Mouse (Mus musculus) MEL (cell line): ENCODE data around the gene Zfp655. TPM values are rescaled to one million over a fixed set of nuclear protein-coding genes. Genes with fewer than 3 reads are reported as not detected.
"Not testable (repeated sequence)": the region's sequence is repeated elsewhere in the genome, so short reads cannot be mapped to it uniquely, and the experiment has no call there.

Experiments
- DNase-seq: peaks from one replicate; pipeline ENCODE4 v3.0.0; 2011; ENCODE audit warnings: low read depth, low spot score
- H3K27ac ChIP-seq: 2 replicates; pipeline ENCODE4 v1.5.1; 2012; ENCODE audit warnings: low read depth, mild to moderate bottlenecking, control low read depth, low read length, moderate library complexity; ENCODE audit not compliant: control insufficient read depth
- H3K27me3 ChIP-seq, 2 experiments: fragments of 150-350 bp in 1 of 2; sonication (generic) in 1 of 2; 2 replicates each; pipeline ENCODE4 v1.6.1; 2012; ENCODE audit warnings: low read length in 2 of 2, mild to moderate bottlenecking in 2 of 2, improper control_type of control experiment in 1 of 2, moderate library complexity in 1 of 2; ENCODE audit not compliant: insufficient read depth in 2 of 2, control insufficient read depth in 1 of 2
- H3K36me3 ChIP-seq, 2 experiments: 2 replicates each; pipeline ENCODE4 v1.6.1; 2012 to 2014; ENCODE audit warnings: low read length in 2 of 2, improper control_type of control experiment in 1 of 2, inconsistent platforms in 1 of 2, mild to moderate bottlenecking in 1 of 2; ENCODE audit not compliant: insufficient read depth in 2 of 2, control insufficient read depth in 1 of 2
- H3K4me1 ChIP-seq, 2 experiments: fragments of 150-350 bp in 1 of 2; sonication (generic) in 1 of 2; 2 replicates each; pipeline ENCODE4 v1.6.1; 2012; ENCODE audit warnings: low read length in 2 of 2, improper control_type of control experiment in 1 of 2, mild to moderate bottlenecking in 1 of 2; ENCODE audit not compliant: insufficient read depth in 2 of 2, control insufficient read depth in 1 of 2
- H3K4me3 ChIP-seq, 2 experiments: fragments of 150-350 bp in 1 of 2; sonication (generic) in 1 of 2; 2 replicates each; pipeline ENCODE4 v1.5.1; 2012; ENCODE audit warnings: low read depth in 2 of 2, low read length in 2 of 2, mild to moderate bottlenecking in 2 of 2, moderate library complexity in 2 of 2, control low read depth in 1 of 2, improper control_type of control experiment in 1 of 2; ENCODE audit not compliant: control insufficient read depth in 1 of 2, insufficient read depth in 1 of 2
- H3K79me2 ChIP-seq: 2 replicates; pipeline ENCODE4 v1.6.1; 2012; ENCODE audit warnings: mild to moderate bottlenecking, low read length, moderate library complexity; ENCODE audit not compliant: control insufficient read depth, poor library complexity, insufficient read depth
- H3K9ac ChIP-seq: 2 replicates; pipeline ENCODE4 v1.6.1; 2012; ENCODE audit warnings: low read depth, mild to moderate bottlenecking, control low read depth, low read length, moderate library complexity; ENCODE audit not compliant: control insufficient read depth, poor library complexity, severe bottlenecking
- H3K9me3 ChIP-seq: fragments of 150-350 bp; sonication (generic); replicated peaks from 2 replicates; pipeline ENCODE4 v1.6.1; 2012; ENCODE audit warnings: mild to moderate bottlenecking, low read length, improper control_type of control experiment, moderate library complexity; ENCODE audit not compliant: insufficient read depth
- CHD1 ChIP-seq: IDR thresholded peaks from 2 replicates; pipeline ENCODE4 v1.6.1; 2012; ENCODE audit warnings: low read depth, mild to moderate bottlenecking, inconsistent platforms, low read length, improper control_type of control experiment
- CTCF ChIP-seq, 3 experiments: IDR thresholded peaks in 2 of 3; conservative IDR thresholded peaks in 1 of 3; 2 replicates each; pipeline ENCODE4 v1.5.1; 2011 to 2012; ENCODE audit warnings: low read length in 3 of 3, low read depth in 2 of 3, mild to moderate bottlenecking in 2 of 3, improper control_type of control experiment in 1 of 3, inconsistent platforms in 1 of 3, mixed read lengths in 1 of 3, moderate library complexity in 1 of 3; ENCODE audit not compliant: control insufficient read depth in 1 of 3, insufficient read depth in 1 of 3, poor library complexity in 1 of 3, severe bottlenecking in 1 of 3
- EP300 ChIP-seq, 2 experiments: IDR thresholded peaks; 2 replicates each; pipeline ENCODE4 v1.6.1; 2011; ENCODE audit warnings: improper control_type of control experiment in 2 of 2, low read length in 2 of 2, low read depth in 1 of 2, mild to moderate bottlenecking in 1 of 2
- ETS1 ChIP-seq: IDR thresholded peaks from 2 replicates; pipeline ENCODE4 v1.6.1; 2012; ENCODE audit warnings: low read depth, mild to moderate bottlenecking, inconsistent platforms, low read length, improper control_type of control experiment, moderate library complexity
- GABPA ChIP-seq: IDR thresholded peaks from 2 replicates; pipeline ENCODE4 v1.6.1; 2012; ENCODE audit warnings: low read depth, mild to moderate bottlenecking, inconsistent platforms, low read length, improper control_type of control experiment, moderate library complexity
- GATA1 ChIP-seq: IDR thresholded peaks from 2 replicates; pipeline ENCODE4 v1.6.1; 2011; ENCODE audit warnings: low read depth, low read length, improper control_type of control experiment
- HCFC1 ChIP-seq: IDR thresholded peaks from 2 replicates; pipeline ENCODE4 v1.6.1; 2012; ENCODE audit warnings: low read depth, mild to moderate bottlenecking, inconsistent platforms, low read length, improper control_type of control experiment, moderate library complexity
- KAT2A ChIP-seq: conservative IDR thresholded peaks from 2 replicates; pipeline ENCODE4 v1.6.1; 2012; ENCODE audit warnings: low read depth, low read length, improper control_type of control experiment, inconsistent platforms
- MAFK ChIP-seq: IDR thresholded peaks from 2 replicates; pipeline ENCODE4 v1.6.1; 2011; ENCODE audit warnings: low read depth, mild to moderate bottlenecking, low read length, improper control_type of control experiment, borderline replicate concordance
- MEF2A ChIP-seq: IDR thresholded peaks from 2 replicates; pipeline ENCODE4 v1.6.1; 2014; ENCODE audit warnings: low read depth, mild to moderate bottlenecking, inconsistent platforms, low read length, improper control_type of control experiment; ENCODE audit not compliant: poor library complexity, insufficient replicate concordance, severe bottlenecking; ENCODE audit errors: extremely low read depth
- MYC ChIP-seq: IDR thresholded peaks from 2 replicates; pipeline ENCODE4 v1.6.1; 2011; ENCODE audit warnings: low read depth, mild to moderate bottlenecking, low read length, improper control_type of control experiment, moderate library complexity
- NRF1 ChIP-seq: IDR thresholded peaks from 2 replicates; pipeline ENCODE4 v1.6.1; 2014; ENCODE audit warnings: low read depth, mild to moderate bottlenecking, inconsistent platforms, low read length, improper control_type of control experiment, moderate library complexity; ENCODE audit not compliant: poor library complexity, insufficient read depth, severe bottlenecking
- POLR2A ChIP-seq, 2 experiments: IDR thresholded peaks; 2 replicates each; pipeline ENCODE4 v1.6.1; 2011 to 2012; ENCODE audit warnings: low read length in 2 of 2, mild to moderate bottlenecking in 2 of 2, control low read depth in 1 of 2, improper control_type of control experiment in 1 of 2, low read depth in 1 of 2, moderate library complexity in 1 of 2; ENCODE audit not compliant: control insufficient read depth in 1 of 2, insufficient read depth in 1 of 2, poor library complexity in 1 of 2
- RAD21 ChIP-seq: IDR thresholded peaks from 2 replicates; pipeline ENCODE4 v1.6.1; 2011; ENCODE audit warnings: mild to moderate bottlenecking, low read depth, low read length, improper control_type of control experiment
- RCOR1 ChIP-seq: IDR thresholded peaks from 2 replicates; pipeline ENCODE4 v1.6.1; 2012; ENCODE audit warnings: low read depth, mild to moderate bottlenecking, inconsistent platforms, low read length, improper control_type of control experiment
- SMC3 ChIP-seq: IDR thresholded peaks from 2 replicates; pipeline ENCODE4 v1.6.1; 2011; ENCODE audit warnings: low read depth, low read length, improper control_type of control experiment
- TAL1 ChIP-seq: IDR thresholded peaks from 2 replicates; pipeline ENCODE4 v1.6.1; 2012; ENCODE audit warnings: mild to moderate bottlenecking, inconsistent platforms, low read length, moderate library complexity, mixed read lengths
- TCF12 ChIP-seq: IDR thresholded peaks from 2 replicates; pipeline ENCODE4 v1.6.1; 2014; ENCODE audit warnings: low read depth, mild to moderate bottlenecking, inconsistent platforms, low read length, improper control_type of control experiment, moderate library complexity
- USF2 ChIP-seq, 2 experiments: IDR thresholded peaks; 2 replicates each; pipeline ENCODE4 v1.6.1; 2011 to 2012; ENCODE audit warnings: improper control_type of control experiment in 2 of 2, low read length in 2 of 2, borderline replicate concordance in 1 of 2, inconsistent platforms in 1 of 2, low read depth in 1 of 2, mild to moderate bottlenecking in 1 of 2; ENCODE audit not compliant: insufficient read depth in 1 of 2
- ZMIZ1 ChIP-seq: IDR thresholded peaks from 2 replicates; pipeline ENCODE4 v1.6.1; 2012; ENCODE audit warnings: low read depth, mild to moderate bottlenecking, inconsistent platforms, low read length, improper control_type of control experiment, moderate library complexity
- polyA plus RNA-seq, 2 experiments: library from polyadenylated mRNA; stranded (reverse) in 1 of 2; unstranded in 1 of 2; fragments of >175 nt in 1 of 2; fragments of >200 nt in 1 of 2; gene quantifications; 2 replicates each; pipeline versions ENCODE4 v1.2.1 to v1.2.4; 2012; ENCODE audit warnings: low replicate concordance in 2 of 2, low read depth in 1 of 2; ENCODE audit not compliant: insufficient read length in 2 of 2, insufficient read depth in 1 of 2, missing spikeins in 1 of 2
- total RNA-seq: library from RNA; depleted of rRNA; stranded (reverse); fragments of 300-350 nt; gene quantifications from 2 replicates; pipeline ENCODE4 v1.2.3, GENCODE M21; 2012

Gene Zfp655
- total and polyA plus RNA-seq, 3 experiments: 25.2 to 35.3 (median 26.9) TPM

DNA sequence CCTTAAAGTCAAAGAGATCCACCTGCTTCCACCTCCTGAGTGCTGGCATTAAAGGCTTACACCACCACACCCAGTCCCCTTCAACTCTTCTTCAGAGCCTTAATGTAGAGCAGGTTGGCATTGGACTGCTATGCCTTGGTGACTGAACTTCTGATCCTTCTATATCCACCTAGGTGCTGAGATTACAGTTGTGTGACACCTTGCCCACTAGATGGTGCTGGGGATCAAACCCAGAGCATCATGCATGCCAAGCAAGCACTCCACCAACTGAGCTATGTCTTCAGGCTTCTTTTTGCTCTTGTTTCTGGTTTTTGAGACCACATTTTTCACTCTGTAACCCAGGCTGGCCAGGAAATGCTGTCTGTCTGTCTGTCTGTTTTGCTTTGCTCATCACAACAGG, 3.1 kb downstream of the Zfp655 start:
- peaks cover 20 to 37% of the 10 kb centered on the region in 2 experiments for H3K36me3 ChIP-seq
- no peak overlapping the region for H3K9ac ChIP-seq
- peaks cover 7 to 11% of the 10 kb centered on the region in 2 experiments for H3K4me1 ChIP-seq
- peaks cover 43% of the 10 kb centered on the region for H3K79me2 ChIP-seq
- TF ChIP-seq MYC (no peak), SMC3 (peak; percentile 51), CTCF (IDR thresholded peaks at IDR 0.05 in 2 of 3, conservative IDR thresholded peaks at IDR 0.05 in 1 of 3; ENCODE audit: control insufficient read depth in 1 of 3, insufficient read depth in 1 of 3, low read depth in 2 of 3, low read length in 3 of 3, poor library complexity in 1 of 3, severe bottlenecking in 1 of 3) (peak; percentile 46 to 66 (median 49)), RAD21 (peak; percentile 51)
- H3K9me3 ChIP-seq: no peaks in the 10 kb centered on the region
- no peak overlapping the region for H3K27ac ChIP-seq
- H3K4me3 ChIP-seq: no peak overlapping the region
- DNase-seq: peak; percentile 69
- no peaks in the 10 kb centered on the region for H3K27me3 ChIP-seq

DNA sequence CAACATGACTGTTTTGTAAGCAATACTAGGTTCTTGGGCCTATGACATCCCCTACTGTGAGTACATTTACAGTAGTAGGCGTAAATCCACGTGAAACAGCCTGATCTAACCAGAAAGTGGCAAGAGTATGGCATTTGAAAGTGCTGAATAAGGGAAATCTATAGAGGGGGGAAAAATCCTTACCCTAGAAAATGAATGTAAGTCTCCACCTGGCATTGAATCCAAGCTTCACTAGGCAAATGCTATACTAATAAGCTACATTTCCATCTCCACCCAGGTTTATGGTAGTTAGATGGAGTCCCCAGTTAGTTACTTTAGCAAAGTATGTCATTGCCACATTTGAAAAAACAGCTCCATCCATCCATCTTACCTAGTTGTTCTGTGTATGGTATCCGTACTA, 18.0 kb downstream of the Zfp655 start:
- no peak for DNase-seq
- no peak overlapping the region for H3K9ac ChIP-seq
- no peaks in the 10 kb centered on the region for H3K9me3 ChIP-seq
- TF ChIP-seq MAFK (peak; percentile 61), MEF2A (no peak)
- no peaks in the 10 kb centered on the region for H3K27me3 ChIP-seq
- H3K4me3 ChIP-seq: no peak overlapping the region
- H3K27ac ChIP-seq: no peak overlapping the region
- H3K79me2 ChIP-seq: no peaks in the 10 kb centered on the region
- no peaks in the 10 kb centered on the region; a peak in 1 of 4 replicates for H3K4me1 ChIP-seq
- H3K36me3 ChIP-seq: peaks cover 0 to 28% of the 10 kb centered on the region in 2 experiments; a peak in 2 of 4 replicates

DNA sequence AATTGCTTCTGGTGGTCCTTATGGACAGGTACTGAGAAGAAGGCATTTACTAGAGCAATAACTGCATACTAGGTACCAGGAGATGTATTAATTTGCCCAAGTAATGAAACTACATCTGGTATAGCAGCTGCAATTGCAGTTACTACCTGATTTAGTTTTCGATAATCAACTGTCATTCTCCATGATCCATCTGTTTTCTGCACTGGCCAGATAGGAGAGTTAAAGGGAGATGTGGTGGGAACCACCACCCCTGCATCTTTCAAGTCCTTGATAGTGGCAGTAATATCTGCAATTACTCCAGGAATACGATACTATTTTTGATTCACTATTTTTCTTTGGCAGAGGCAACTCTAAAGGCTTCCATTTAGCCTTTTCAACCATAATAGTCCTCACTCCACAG, 42.1 kb downstream of the Zfp655 start:
- TF ChIP-seq EP300 (IDR thresholded peaks at IDR 0.05; ENCODE audit: low read depth in 1 of 2, low read length in 2 of 2): peak in 1 of 2 experiments; percentile 53; a peak in 1 of 4 replicates
- TF ChIP-seq ETS1: 0 out of 2 replicates have a peak, but pooled peaks have one; percentile 10
- peak; percentile 50; the same call in 1 of the 2 replicates for TF ChIP-seq TCF12
- H3K9ac ChIP-seq, H3K36me3 ChIP-seq, H3K27ac ChIP-seq, H3K27me3 ChIP-seq, H3K4me1 ChIP-seq, H3K4me3 ChIP-seq, DNase-seq, H3K79me2 ChIP-seq, H3K9me3 ChIP-seq: not testable (repeated sequence)

DNA sequence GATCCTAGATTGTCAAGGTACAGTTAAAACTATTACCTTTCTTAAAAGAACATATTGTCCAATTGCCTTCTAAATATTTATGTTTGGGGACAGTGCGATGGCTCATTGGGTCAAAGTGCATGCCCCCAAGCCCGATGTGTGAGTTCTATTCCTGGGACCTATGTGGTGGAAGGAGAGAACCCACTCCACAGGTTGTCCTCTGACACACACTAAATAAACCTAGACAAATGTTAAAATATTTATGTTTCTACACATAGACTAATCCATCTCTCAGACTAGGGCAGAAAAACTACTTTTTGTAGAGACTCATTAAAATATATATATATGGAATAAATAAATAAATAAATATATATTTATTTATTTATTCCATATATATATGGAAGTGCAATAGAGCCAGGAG, 48.4 kb downstream of the Zfp655 start:
- no peak overlapping the region for H3K9ac ChIP-seq
- H3K79me2 ChIP-seq: peaks cover 28% of the 10 kb centered on the region
- peak overlapping the region in 1 of 2 experiments; percentile 5; a peak in 1 of 4 replicates for H3K4me3 ChIP-seq
- DNase-seq: no peak
- H3K9me3 ChIP-seq: no peaks in the 10 kb centered on the region
- no peak overlapping the region for H3K27ac ChIP-seq
- H3K4me1 ChIP-seq: peaks cover 0 to 2% of the 10 kb centered on the region in 2 experiments; a peak in 3 of 4 replicates
- H3K27me3 ChIP-seq: no peaks in the 10 kb centered on the region
- H3K36me3 ChIP-seq: peaks cover 2 to 6% of the 10 kb centered on the region in 2 experiments
- no peak for TF ChIP-seq MEF2A
- TF ChIP-seq HCFC1: no peak
- TF ChIP-seq NRF1: no peak
- no peak for TF ChIP-seq GABPA
- TF ChIP-seq SMC3: no peak
- no peak for TF ChIP-seq USF2 (IDR thresholded peaks at IDR 0.05; ENCODE audit: borderline replicate concordance in 1 of 2, insufficient read depth in 1 of 2, low read depth in 1 of 2, low read length in 2 of 2)
- TF ChIP-seq POLR2A (IDR thresholded peaks at IDR 0.05; ENCODE audit: control insufficient read depth in 1 of 2, insufficient read depth in 1 of 2, low read depth in 1 of 2, low read length in 2 of 2, poor library complexity in 1 of 2): no peak
- no peak for TF ChIP-seq EP300 (IDR thresholded peaks at IDR 0.05; ENCODE audit: low read depth in 1 of 2, low read length in 2 of 2)
- TF ChIP-seq ZMIZ1: no peak
- no peak for TF ChIP-seq KAT2A
- TF ChIP-seq TAL1: no peak
- no peak for TF ChIP-seq RCOR1
- no peak for TF ChIP-seq CHD1
- TF ChIP-seq GATA1: no peak
